Mouse (Mus musculus) cerebellum, adult 2 months (tissue): ENCODE results near the gene Gm3476. TPM values are rescaled to one million over a fixed set of nuclear protein-coding genes. Genes with fewer than 3 reads are reported as not detected.
"Not testable (repeated sequence)": the region's sequence is repeated elsewhere in the genome, so short reads cannot be mapped to it uniquely, and the experiment has no call there.

Experiments used
- DNase-seq, 2 experiments: peaks; one replicate each; pipeline ENCODE4 v3.0.0; 2021
- H3K27ac ChIP-seq: fragments of 200-500 bp; 2 replicates; pipeline ENCODE4 v1.5.1; 2012; ENCODE audit warnings: low read length, control low read depth, inconsistent platforms; ENCODE audit not compliant: insufficient read depth
- H3K27me3 ChIP-seq: fragments of 200-500 bp; 2 replicates; pipeline ENCODE4 v1.6.1; 2012; ENCODE audit warnings: inconsistent platforms, mild to moderate bottlenecking, low read length, moderate library complexity; ENCODE audit not compliant: control insufficient read depth, insufficient read depth
- H3K4me1 ChIP-seq: fragments of 200-500 bp; 2 replicates; pipeline ENCODE4 v1.6.1; 2011; ENCODE audit warnings: low read length; ENCODE audit not compliant: control insufficient read depth, insufficient read depth
- H3K4me3 ChIP-seq: fragments of 200-500 bp; replicated peaks from 2 replicates; pipeline ENCODE3; 2011; ENCODE audit warnings: mild to moderate bottlenecking, low read depth, low read length, control low read depth; ENCODE audit not compliant: insufficient read depth
- WGBS: fragments of 180-500 bp; shearing (Covaris S2); methylation state at CpG from one replicate; pipeline ENCODE4 v1.1.7; 2018; 5-methylcytosine and 5-hydroxymethylcytosine counted together
- polyA plus RNA-seq: library from polyadenylated mRNA; depleted of rRNA; stranded (reverse); fragments of >200 nt; gene quantifications from 2 replicates; pipeline ENCODE4 v1.2.3, GENCODE M21; 2012; rRNA removed

Gene Gm3476
- polyA plus RNA-seq = not detected in 2 replicates

DNA sequence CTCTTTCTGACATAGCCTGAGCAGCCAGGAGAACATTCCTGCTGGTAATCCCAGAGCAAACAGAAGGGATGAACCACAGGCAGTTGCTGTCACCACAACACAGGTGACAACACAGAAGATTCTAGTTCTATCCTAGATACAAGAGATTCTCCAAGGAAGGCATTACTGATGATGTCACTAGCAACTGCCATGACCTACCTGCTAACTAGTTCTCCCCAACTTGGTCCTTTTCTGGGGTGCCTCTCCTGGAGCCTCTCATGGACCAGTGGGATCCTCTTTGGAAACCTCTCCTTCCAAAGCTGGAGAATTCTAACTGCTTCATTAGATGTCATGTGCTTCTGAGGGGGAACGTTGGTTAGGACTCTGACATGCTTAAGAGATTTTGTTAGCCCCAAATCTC lies at the start of gene Gm3476:
TSS of gene Gm3476 (minus strand) at position 101 of the 400 bp plus-strand sequence.
- DNase-seq, H3K4me1 ChIP-seq, H3K27me3 ChIP-seq, H3K27ac ChIP-seq, H3K4me3 ChIP-seq: not testable (repeated sequence)
- WGBS = no CpG with 5 or more reads among the region's 1 CpGs

GRCm38 (mm10) chr14:6163538-6163937 lies 37.9 kb upstream of the Gm3476 start:
- WGBS = 81% methylated on average over 6 of the region's 9 CpGs
- not testable (repeated sequence) for H3K4me1 ChIP-seq, H3K4me3 ChIP-seq, DNase-seq, H3K27ac ChIP-seq, H3K27me3 ChIP-seq

GRCm38 (mm10) chr14:6161085-6161484 lies 35.5 kb upstream of the Gm3476 start:
- H3K27ac ChIP-seq, H3K27me3 ChIP-seq, H3K4me3 ChIP-seq, DNase-seq, H3K4me1 ChIP-seq: not testable (repeated sequence)
- 100% methylated on average over 1 of the region's 1 CpGs for WGBS

DNA sequence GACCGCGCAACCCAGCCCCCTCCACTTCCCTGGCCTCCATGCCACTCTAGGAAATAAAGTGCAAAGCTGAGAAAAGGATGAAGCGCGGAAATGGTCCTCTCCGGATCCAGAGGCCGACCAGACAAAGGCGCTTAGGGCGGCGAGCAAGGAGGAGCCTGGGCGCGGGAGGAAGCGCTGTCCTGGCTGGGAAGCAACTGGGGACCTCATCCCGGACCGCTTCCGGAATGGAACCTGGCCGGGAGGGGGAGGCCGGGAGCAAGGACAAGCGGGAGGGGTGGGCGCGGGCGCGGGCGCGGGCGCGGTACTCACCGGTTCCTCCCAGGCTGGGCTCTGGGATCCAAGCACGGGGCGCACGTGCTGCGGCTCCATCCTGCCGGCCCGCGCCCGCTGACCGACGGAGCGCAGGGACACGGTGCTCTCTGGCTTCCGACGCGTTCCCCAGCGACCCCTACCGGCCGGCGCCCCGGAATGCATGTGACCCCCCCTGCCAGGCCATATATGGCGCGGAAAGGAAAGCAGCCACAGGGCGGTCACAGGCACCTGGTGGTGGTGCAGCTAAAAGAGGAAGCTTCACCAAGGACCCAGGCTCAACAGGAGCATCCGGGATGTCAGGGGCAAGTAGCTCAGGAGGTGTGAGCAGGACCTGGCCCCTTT lies 17.2 kb downstream of the Gm3476 start, which contains the start of gene Gm3468:
TSS of gene Gm3468 (minus strand) at position 394 of the 654 bp plus-strand sequence.
- WGBS = 6% methylated on average over 46 of the region's 51 CpGs
- DNase-seq = peak; percentile 16 to 48
- H3K27me3 ChIP-seq, H3K4me1 ChIP-seq, H3K27ac ChIP-seq, H3K4me3 ChIP-seq: not testable (repeated sequence)

DNA sequence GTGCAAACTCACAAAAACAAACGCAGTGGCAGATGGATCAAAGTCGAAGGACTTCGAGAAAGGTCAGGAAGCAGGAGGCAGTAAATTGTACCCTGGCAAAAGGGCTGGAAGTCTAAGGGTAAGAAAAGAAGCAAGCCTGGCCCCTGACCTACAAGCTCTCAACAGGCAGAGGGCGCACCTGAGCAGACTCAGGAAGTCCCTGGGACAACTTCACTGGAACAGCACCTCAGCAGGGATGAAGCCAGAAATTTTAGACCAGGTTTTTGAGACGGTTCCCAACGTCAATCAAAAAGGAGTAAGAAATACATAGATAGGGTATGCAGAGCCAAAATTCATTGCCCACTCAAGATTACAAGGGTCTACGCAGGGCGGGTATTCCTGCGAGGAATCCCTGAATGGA lies 18.1 kb downstream of the Gm3476 start:
- WGBS = 7% methylated on average over 9 of the region's 9 CpGs
- not testable (repeated sequence) for H3K4me3 ChIP-seq
- DNase-seq = peak in 1 of 2 experiments; percentile 5

GRCm38 (mm10) chr14:6093842-6094241 lies 31.8 kb downstream of the Gm3476 start, which contains the start of gene Gm8206:
TSS of gene Gm8206 (minus strand) at chr14:6093942.
- DNase-seq, H3K4me3 ChIP-seq, H3K27ac ChIP-seq, H3K4me1 ChIP-seq, H3K27me3 ChIP-seq: not testable (repeated sequence)
- WGBS = 88% methylated on average over 3 of the region's 3 CpGs

More for the DNA sequence above, 18.1 kb downstream of the Gm3476 start:
- not testable (repeated sequence) for H3K4me1 ChIP-seq, H3K27ac ChIP-seq, H3K27me3 ChIP-seq

DNA sequence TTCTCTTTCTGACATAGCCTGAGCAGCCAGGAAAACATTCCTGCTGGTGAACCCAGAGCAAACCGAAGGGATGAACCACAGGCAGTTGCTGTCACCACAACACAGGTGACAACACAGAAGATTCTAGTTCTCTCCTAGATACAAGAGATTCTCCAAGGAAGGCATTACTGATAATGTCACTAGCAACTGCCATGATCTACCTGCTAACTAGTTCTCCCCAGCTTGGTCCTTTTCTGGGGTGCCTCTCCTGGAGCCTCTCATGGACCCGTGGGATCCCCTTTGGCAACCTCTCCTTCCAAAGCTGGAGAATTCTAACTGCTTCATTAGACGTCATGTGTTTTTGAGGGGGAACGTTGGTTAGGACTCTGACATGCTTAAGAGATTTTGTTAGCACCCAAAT lies 67.4 kb downstream of the Gm3476 start, which contains the start of gene Gm6337:
TSS of gene Gm6337 (minus strand) at position 101 of the 400 bp plus-strand sequence.
- WGBS = 76% methylated on average over 4 of the region's 4 CpGs
- not testable (repeated sequence) for DNase-seq, H3K4me3 ChIP-seq, H3K4me1 ChIP-seq, H3K27me3 ChIP-seq, H3K27ac ChIP-seq

Other genes starting within 250 kb of the Gm3476 start
- 0.65 and 0.80 TPM in 2 replicates for gene Gm8237, start 245.4 kb downstream of the Gm3476 start, polyA plus RNA-seq
- 2.2 and 2.9 TPM in 2 replicates for gene Gm3248, start 164.1 kb downstream of the Gm3476 start, polyA plus RNA-seq
- not detected in 2 replicates for gene Gm3453, start 146.7 kb downstream of the Gm3476 start, polyA plus RNA-seq
- not detected in 2 replicates for gene Gm6337, start 67.5 kb downstream of the Gm3476 start, polyA plus RNA-seq
- gene Gm8206, start 31.9 kb downstream of the Gm3476 start, polyA plus RNA-seq = 0.57 and 1.0 TPM in 2 replicates
- 2.1 and 2.7 TPM in 2 replicates for gene Gm3468, start 17.1 kb downstream of the Gm3476 start, polyA plus RNA-seq
- not detected in 2 replicates for gene Gm21560, start 93.5 kb upstream of the Gm3476 start, polyA plus RNA-seq
- 0.32 and 0.33 TPM in 2 replicates for gene Gm3411, start 161.4 kb upstream of the Gm3476 start, polyA plus RNA-seq
- gene Gm21103, start 179.0 kb upstream of the Gm3476 start, polyA plus RNA-seq = not detected in 2 replicates
- not detected in 2 replicates for gene Gm3618, start 217.9 kb upstream of the Gm3476 start, polyA plus RNA-seq